Mouse (Mus musculus): Measurements from ENCODE around the gene Vcl. TPM values are rescaled to one million over a fixed set of nuclear protein-coding genes. Genes with fewer than 3 reads are reported as not detected.

Gene Vcl
- polyA plus RNA-seq, 1 experiment from 2014 or later: 15.5 TPM

DNA sequence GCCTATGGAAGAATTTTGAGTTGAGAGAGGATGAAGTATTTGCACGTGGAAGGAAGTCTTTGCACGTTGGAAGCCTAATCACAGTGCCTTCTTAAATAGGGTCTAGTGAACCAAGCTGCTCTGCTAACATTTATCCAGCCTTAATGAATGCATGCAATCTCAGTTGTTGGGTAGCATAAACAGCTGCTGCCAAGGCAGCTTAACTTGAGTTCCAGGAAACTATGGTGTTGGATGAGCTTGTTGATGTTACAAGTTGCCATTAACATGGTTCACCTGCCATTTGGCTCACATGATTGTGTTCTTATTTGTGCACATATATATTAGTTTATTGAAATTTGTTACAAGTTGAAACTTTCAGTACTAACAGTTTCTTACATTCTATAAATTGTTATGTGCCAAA is 29.8 kb downstream of the Vcl start:
- H3K9ac ChIP-seq: no peak overlapping the region
- no peak for ATAC-seq (ENCODE audit: low FRiP score, low read depth)
- no peak overlapping the region for H3K4me2 ChIP-seq
- 56% methylated on average over 2 of the region's 2 CpGs for WGBS
- H3K4me1 ChIP-seq (replicated peaks): 0 out of 2 replicates have a peak, but pooled peaks cover 3% of the 10 kb centered on the region
- no peaks in the 10 kb centered on the region for H3K9me3 ChIP-seq
- H3K36me3 ChIP-seq: no peaks in the 10 kb centered on the region
- no peaks in the 10 kb centered on the region for H3K27me3 ChIP-seq
- H3K27ac ChIP-seq (replicated peaks): no peak overlapping the region
- H3K4me3 ChIP-seq: no peak overlapping the region

DNA sequence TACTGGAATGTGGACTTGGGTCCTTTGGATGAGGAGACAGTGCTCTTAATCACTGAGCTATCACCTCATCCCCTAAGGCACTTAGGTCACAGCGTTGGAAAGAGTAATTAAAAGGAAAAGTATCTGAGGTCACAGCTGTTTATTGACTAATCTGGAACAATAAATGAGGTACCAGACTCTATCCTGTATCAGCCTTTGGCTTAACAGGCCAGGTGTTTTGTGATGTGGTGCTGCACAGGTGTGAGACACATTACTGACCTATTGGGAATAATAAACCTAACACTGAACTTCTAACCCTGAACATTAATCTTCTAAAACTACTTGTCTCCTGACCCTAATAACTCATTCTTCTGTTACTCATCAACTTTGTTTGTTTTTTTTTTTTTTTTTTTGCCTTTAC is 33.3 kb downstream of the Vcl start:
- Histone ChIP-seq H3K4me2 (no peak overlapping the region), H3K4me1 (replicated peaks) (0 out of 2 replicates have a peak, but pooled peaks cover 6% of the 10 kb centered on the region), H3K36me3 (no peaks in the 10 kb centered on the region), H3K27me3 (no peaks in the 10 kb centered on the region), H3K9ac (no peak overlapping the region), H3K27ac (replicated peaks) (no peak overlapping the region), H3K9me3 (no peaks in the 10 kb centered on the region), H3K4me3 (no peak overlapping the region)
- WGBS: 70% methylated on average over 1 of the region's 1 CpGs
- ATAC-seq (ENCODE audit: low FRiP score, low read depth): no peak

DNA sequence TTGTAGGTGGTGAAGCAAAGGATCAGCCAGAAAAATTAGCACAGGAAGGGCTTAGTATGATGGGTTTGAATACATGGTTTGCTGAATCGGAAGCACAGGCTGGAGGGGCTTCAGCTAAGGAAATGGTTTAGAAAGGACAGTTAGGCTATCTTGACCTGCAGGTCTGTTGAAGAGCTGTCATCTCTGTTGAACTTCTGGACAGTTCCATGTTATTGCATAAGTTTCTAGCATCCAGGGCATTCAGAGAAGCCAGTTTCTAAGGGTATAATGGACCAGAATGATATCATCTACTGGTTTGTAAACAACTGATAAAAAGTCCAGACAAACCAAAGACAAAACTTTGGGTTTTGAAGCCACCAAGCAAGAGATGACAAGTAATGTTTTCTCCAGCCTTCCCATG is 33.7 kb downstream of the Vcl start:
- no peaks in the 10 kb centered on the region for H3K27me3 ChIP-seq
- no peaks in the 10 kb centered on the region for H3K36me3 ChIP-seq
- 97% methylated on average over 1 of the region's 1 CpGs for WGBS
- no peaks in the 10 kb centered on the region for H3K9me3 ChIP-seq
- no peak overlapping the region for H3K4me2 ChIP-seq
- ATAC-seq (ENCODE audit: low FRiP score, low read depth): no peak
- no peak overlapping the region for H3K4me3 ChIP-seq
- no peak overlapping the region for H3K9ac ChIP-seq
- H3K27ac ChIP-seq (replicated peaks): no peak overlapping the region
- H3K4me1 ChIP-seq (replicated peaks): 0 out of 2 replicates have a peak, but pooled peaks cover 6% of the 10 kb centered on the region

DNA sequence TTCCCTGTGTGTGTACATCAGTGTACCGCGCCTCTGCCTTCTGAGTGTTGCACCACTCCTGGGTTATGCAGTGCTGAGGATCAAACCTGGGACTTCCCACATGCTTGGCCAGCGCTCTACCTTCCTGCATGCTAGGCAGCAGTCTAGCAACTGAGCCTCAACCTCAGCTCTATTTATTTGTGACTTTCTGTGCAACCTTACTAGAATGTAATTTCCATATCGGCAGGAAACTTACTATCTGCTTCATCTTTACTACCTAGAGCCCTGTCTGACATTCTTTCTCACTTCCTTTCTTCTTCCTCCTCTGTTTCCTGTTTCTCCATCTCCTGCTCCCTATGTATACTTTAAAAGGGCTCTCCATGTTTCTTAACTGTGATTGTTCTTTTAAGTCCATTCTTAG is 34.7 kb downstream of the Vcl start:
- H3K4me2 ChIP-seq: no peak overlapping the region
- H3K9me3 ChIP-seq: no peaks in the 10 kb centered on the region
- H3K27me3 ChIP-seq: no peaks in the 10 kb centered on the region
- 87% methylated on average over 4 of the region's 4 CpGs for WGBS
- peak overlapping the region; percentile 11; the same call in 1 of the 2 replicates for H3K27ac ChIP-seq (replicated peaks)
- H3K9ac ChIP-seq: no peak overlapping the region
- H3K36me3 ChIP-seq: no peaks in the 10 kb centered on the region
- no peak overlapping the region for H3K4me3 ChIP-seq
- peaks cover 13% of the 10 kb centered on the region for H3K4me1 ChIP-seq (replicated peaks)
- no peak for ATAC-seq (ENCODE audit: low FRiP score, low read depth)

DNA sequence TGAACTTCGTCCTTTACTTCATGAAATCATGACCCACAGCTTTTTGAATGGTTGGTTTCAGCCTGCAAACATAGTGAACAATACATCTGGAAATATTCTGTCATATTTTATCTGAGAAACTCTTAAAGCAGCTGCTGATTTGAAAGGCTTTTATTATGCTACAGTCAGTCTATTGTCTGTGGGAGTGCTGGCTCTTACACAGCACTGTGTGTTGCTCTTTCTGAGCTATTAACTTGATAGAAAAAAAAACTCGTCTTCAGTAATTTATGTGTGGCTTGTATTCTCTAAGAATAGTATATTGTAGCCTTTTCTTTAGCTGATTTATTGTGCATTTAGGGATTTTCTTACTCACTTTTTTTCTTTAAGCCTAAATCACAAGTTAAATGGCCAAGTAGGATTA is 35.1 kb downstream of the Vcl start:
- 33% methylated on average over 2 of the region's 2 CpGs for WGBS
- ATAC-seq (ENCODE audit: low FRiP score, low read depth): no peak
- H3K9me3 ChIP-seq: no peaks in the 10 kb centered on the region

DNA sequence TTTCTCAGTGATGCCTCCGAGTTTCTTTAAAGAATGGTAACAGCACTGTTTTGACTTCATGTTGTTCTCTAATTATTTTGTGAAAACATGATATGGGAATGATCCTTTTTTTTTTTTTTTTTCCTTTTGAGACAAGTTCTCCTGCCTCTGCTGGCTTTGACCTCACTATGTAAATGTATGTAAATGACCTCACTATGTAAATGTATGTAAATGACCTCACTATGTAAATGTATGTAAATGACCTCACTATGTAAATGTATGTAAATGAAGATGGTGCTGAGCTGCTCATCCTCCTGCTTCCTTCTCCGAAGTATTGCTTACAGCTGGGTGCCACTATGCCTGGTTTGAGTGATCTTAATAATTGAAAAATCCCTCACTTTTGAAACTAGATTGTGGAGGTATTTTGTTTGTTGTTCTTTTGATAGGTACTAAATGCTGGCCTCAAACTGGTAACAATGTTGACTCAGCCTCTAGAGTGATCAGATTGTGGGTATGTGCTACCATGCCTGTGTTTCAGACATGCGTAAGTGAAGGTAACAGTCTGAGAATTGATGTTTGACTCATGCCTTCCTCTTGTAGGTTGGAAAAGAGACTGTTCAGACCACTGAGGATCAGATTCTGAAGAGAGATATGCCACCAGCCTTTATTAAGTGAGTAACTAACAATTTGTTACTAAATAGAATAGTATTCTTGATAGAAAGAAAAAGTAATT is 37.9 kb downstream of the Vcl start:
- WGBS: 36% methylated on average over 3 of the region's 3 CpGs
- 0 out of 2 replicates have a peak overlapping the region, but pooled peaks have one; percentile 7 for H3K27ac ChIP-seq (replicated peaks)
- H3K9me3 ChIP-seq: no peaks in the 10 kb centered on the region
- peaks cover 34% of the 10 kb centered on the region for H3K4me1 ChIP-seq (replicated peaks)
- H3K4me3 ChIP-seq: no peak overlapping the region
- ATAC-seq (ENCODE audit: low FRiP score, low read depth): peak; percentile 77
- H3K9ac ChIP-seq: no peak overlapping the region
- H3K4me2 ChIP-seq: no peak overlapping the region
- H3K36me3 ChIP-seq: no peaks in the 10 kb centered on the region
- no peaks in the 10 kb centered on the region for H3K27me3 ChIP-seq

More for the DNA sequence above, 35.1 kb downstream of the Vcl start:
- Histone ChIP-seq H3K9ac (no peak overlapping the region), H3K4me2 (no peak overlapping the region), H3K4me3 (no peak overlapping the region), H3K27me3 (no peaks in the 10 kb centered on the region), H3K36me3 (no peaks in the 10 kb centered on the region), H3K4me1 (replicated peaks) (peaks cover 17% of the 10 kb centered on the region), H3K27ac (replicated peaks) (peak overlapping the region; percentile 11; the same call in 1 of the 2 replicates)

DNA sequence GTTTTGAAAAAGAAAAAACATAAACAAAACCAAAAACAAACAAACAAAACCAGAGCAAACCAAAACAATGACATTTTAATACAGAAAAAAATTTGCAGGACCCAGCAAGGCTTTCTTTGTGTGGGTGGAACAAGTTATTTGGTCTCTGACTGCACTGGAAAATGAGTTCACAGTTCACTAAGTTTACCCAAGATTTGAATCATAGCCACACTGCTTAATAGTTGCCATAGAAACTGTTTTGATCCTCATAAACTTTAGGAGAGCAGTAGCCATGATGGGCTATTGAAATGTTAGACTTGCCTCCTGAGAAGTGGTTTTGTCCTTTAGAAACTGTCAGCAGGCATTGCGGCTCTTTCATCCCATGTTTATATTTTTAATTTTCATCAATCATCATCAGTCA is 39.9 kb downstream of the Vcl start:
- Histone ChIP-seq H3K36me3 (no peaks in the 10 kb centered on the region), H3K9ac (no peak overlapping the region), H3K4me3 (no peak overlapping the region), H3K4me1 (replicated peaks) (peaks cover 33% of the 10 kb centered on the region), H3K4me2 (no peak overlapping the region), H3K27me3 (no peaks in the 10 kb centered on the region), H3K9me3 (no peaks in the 10 kb centered on the region), H3K27ac (replicated peaks) (peak overlapping the region; percentile 38; the same call in 1 of the 2 replicates)
- no peak for ATAC-seq (ENCODE audit: low FRiP score, low read depth)
- WGBS: 31% methylated on average over 1 of the region's 1 CpGs

DNA sequence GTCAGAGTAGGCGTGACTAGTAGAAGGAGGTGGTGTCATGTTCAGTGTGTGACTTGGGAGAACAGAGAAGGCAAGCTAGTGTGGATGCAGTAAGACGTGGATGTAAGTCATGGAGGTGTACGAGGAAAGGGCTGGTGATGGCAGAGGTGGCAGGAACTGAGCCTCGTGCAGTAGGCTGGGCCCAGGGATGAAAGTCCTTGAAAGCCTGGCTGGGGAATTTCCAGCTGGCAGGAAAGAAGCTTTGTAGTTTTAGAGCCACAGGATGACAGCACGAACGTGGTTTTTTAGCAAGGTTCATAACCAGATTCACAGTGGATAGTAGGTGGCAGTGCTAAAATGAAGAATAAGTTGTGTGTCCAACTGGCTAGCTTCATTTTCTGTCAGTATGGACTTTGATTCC is 41.2 kb downstream of the Vcl start:
- H3K9me3 ChIP-seq: no peaks in the 10 kb centered on the region
- H3K27ac ChIP-seq (replicated peaks): 0 out of 2 replicates have a peak overlapping the region, but pooled peaks have one; percentile 34
- no peaks in the 10 kb centered on the region for H3K27me3 ChIP-seq
- no peak overlapping the region for H3K4me3 ChIP-seq
- H3K36me3 ChIP-seq: no peaks in the 10 kb centered on the region
- no peak for ATAC-seq (ENCODE audit: low FRiP score, low read depth)
- peaks cover 31% of the 10 kb centered on the region for H3K4me1 ChIP-seq (replicated peaks)
- 37% methylated on average over 6 of the region's 6 CpGs for WGBS
- no peak overlapping the region for H3K9ac ChIP-seq
- no peak overlapping the region for H3K4me2 ChIP-seq

DNA sequence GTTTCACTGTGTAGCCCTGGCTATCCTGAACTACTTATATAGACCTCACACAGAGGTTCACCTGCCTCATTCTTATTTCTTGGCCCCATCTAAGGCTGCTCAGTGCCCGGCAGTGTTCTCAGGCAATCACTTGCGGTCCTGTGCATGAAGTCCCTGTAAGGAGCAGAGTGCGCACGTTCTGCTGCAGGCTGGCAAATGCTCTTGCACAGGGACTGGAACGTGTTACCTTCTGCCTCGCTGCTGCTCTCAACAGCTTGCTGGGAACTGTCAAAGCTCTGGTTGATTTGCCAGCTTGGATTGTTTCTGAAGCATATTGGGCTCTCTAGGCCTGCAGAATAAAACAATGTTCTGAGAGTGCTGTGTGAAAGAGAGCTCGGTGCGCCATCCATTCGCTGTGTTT is 41.7 kb downstream of the Vcl start:
- Histone ChIP-seq H3K4me1 (replicated peaks) (peaks cover 31% of the 10 kb centered on the region), H3K9ac (no peak overlapping the region), H3K27ac (replicated peaks) (peak overlapping the region; percentile 68), H3K36me3 (no peaks in the 10 kb centered on the region), H3K9me3 (no peaks in the 10 kb centered on the region), H3K27me3 (no peaks in the 10 kb centered on the region), H3K4me2 (0 out of 2 replicates have a peak overlapping the region, but pooled peaks have one; percentile 4), H3K4me3 (no peak overlapping the region)
- WGBS: 53% methylated on average over 9 of the region's 9 CpGs
- 0 out of 2 replicates have a peak, but pooled peaks have one; percentile 34 for ATAC-seq (ENCODE audit: low FRiP score, low read depth)

DNA sequence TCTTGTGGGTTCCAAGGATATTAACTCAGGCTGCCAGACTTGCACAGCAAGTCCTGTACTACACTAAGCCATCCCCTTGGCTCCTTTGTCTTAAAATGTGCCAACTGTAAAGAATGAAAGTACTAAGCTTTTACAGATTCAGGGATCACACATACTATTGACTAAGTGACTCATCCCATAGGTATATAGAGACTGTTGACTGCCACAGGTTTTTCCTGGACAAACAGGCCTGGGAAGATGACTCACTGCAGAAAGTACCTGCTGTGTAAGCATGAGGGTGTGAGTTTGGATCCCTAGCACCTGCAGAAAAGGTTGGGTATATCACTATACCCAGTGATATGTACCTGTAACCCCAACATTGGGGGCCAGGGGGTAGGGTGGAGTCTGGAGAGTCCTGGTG is 44.6 kb downstream of the Vcl start:
- Histone ChIP-seq H3K9ac (no peak overlapping the region), H3K4me3 (no peak overlapping the region), H3K27me3 (no peaks in the 10 kb centered on the region), H3K4me2 (no peak overlapping the region), H3K9me3 (no peaks in the 10 kb centered on the region), H3K4me1 (replicated peaks) (peaks cover 21% of the 10 kb centered on the region), H3K36me3 (no peaks in the 10 kb centered on the region), H3K27ac (replicated peaks) (no peak overlapping the region)
- no peak for ATAC-seq (ENCODE audit: low FRiP score, low read depth)

DNA sequence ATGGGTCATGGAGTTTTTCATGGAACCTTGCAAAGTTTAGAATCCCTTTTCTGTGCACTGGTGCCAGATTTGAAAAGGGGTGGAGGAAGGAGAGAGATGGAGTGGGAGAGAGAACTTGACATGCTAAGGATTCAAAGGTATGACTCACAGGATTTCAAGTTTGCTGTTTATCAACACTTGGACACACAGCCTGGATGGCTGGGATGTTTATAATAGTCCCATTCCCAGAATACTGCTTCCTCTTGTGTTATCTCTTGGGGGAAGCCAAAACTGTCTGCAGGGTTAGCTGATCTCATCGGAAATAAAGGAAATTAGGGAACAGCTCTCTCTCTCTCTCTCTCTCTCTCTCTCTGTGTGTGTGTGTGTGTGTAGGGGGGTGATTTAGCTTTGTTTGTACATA is 47.5 kb downstream of the Vcl start:
- no peak overlapping the region for H3K4me3 ChIP-seq
- H3K4me2 ChIP-seq: no peak overlapping the region
- no peak overlapping the region for H3K27ac ChIP-seq (replicated peaks)
- H3K9ac ChIP-seq: no peak overlapping the region
- no peaks in the 10 kb centered on the region for H3K36me3 ChIP-seq
- WGBS: 79% methylated on average over 1 of the region's 1 CpGs
- no peaks in the 10 kb centered on the region for H3K9me3 ChIP-seq
- H3K4me1 ChIP-seq (replicated peaks): no peaks in the 10 kb centered on the region
- ATAC-seq (ENCODE audit: low FRiP score, low read depth): no peak
- no peaks in the 10 kb centered on the region for H3K27me3 ChIP-seq

DNA sequence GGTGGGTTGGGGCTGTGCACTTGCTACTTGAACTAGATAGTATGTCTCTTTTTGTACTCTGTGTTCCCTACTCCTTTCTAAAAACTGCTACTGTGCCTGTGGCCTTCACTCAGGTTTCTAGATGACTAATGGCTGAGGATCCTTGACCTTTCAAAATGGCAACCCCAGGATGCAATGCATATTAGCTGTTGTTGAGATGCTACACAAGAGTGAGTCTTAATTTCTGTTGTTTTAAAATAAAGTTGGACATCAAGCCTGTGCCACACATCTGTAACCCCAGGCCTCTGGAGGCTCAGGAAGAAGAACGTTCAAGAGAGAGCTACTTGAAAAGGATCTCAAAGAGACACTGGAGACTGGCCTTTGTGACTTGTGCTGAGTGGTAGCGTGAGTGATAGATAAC is 48.5 kb downstream of the Vcl start:
- Histone ChIP-seq H3K9ac (no peak overlapping the region), H3K4me1 (replicated peaks) (no peaks in the 10 kb centered on the region), H3K27ac (replicated peaks) (no peak overlapping the region), H3K36me3 (no peaks in the 10 kb centered on the region), H3K9me3 (no peaks in the 10 kb centered on the region), H3K4me3 (no peak overlapping the region), H3K4me2 (no peak overlapping the region), H3K27me3 (no peaks in the 10 kb centered on the region)
- no peak for ATAC-seq (ENCODE audit: low FRiP score, low read depth)
- 73% methylated on average over 2 of the region's 2 CpGs for WGBS

DNA sequence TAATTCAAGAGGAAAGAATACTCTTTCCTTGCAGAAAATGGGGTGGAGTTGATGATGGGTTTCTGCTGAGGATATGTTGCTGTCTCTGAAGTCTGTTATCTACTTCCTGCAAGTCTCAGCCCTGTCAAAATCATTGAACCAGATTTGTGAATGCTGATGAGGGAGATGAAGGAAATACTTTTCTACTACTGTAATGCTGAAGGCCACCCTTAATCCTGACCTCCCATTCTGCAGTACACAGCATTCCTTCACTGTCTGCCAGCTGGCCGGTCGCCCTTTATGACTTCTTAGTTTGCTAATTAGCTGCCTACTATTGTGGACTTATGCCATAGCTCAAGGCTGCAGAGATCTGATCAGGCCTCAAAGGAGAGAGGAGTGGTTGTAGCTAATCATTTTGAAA is 54.6 kb downstream of the Vcl start:
- no peak for ATAC-seq (ENCODE audit: low FRiP score, low read depth)
- Histone ChIP-seq H3K4me2 (no peak overlapping the region), H3K4me1 (replicated peaks) (no peaks in the 10 kb centered on the region), H3K36me3 (0 out of 2 replicates have a peak, but pooled peaks cover 3% of the 10 kb centered on the region), H3K4me3 (no peak overlapping the region), H3K27me3 (no peaks in the 10 kb centered on the region), H3K27ac (replicated peaks) (no peak overlapping the region), H3K9ac (no peak overlapping the region), H3K9me3 (no peaks in the 10 kb centered on the region)
- WGBS: 52% methylated on average over 2 of the region's 2 CpGs

All from hindbrain, embryonic 15.5 days (tissue).